Mouse (Mus musculus) adrenal gland, adult 10 weeks (tissue): Measurements from ENCODE around the gene Trim41. TPM values are rescaled to one million over a fixed set of nuclear protein-coding genes. Genes with fewer than 3 reads are reported as not detected.

Experiments used
- polyA plus RNA-seq: library from polyadenylated mRNA; stranded (reverse); fragments of 350-450 nt; fragmentation: Illumina TruSeq; extraction: RNeasy Lipid Tissue Mini Kit (QIAGEN cat#74804); gene quantifications from one replicate; pipeline ENCODE4 v1.2.3, GENCODE M21; 2014; ENCODE audit warnings: low read depth, low replicate concordance

Gene Trim41
- 14.2 TPM for polyA plus RNA-seq

DNA sequence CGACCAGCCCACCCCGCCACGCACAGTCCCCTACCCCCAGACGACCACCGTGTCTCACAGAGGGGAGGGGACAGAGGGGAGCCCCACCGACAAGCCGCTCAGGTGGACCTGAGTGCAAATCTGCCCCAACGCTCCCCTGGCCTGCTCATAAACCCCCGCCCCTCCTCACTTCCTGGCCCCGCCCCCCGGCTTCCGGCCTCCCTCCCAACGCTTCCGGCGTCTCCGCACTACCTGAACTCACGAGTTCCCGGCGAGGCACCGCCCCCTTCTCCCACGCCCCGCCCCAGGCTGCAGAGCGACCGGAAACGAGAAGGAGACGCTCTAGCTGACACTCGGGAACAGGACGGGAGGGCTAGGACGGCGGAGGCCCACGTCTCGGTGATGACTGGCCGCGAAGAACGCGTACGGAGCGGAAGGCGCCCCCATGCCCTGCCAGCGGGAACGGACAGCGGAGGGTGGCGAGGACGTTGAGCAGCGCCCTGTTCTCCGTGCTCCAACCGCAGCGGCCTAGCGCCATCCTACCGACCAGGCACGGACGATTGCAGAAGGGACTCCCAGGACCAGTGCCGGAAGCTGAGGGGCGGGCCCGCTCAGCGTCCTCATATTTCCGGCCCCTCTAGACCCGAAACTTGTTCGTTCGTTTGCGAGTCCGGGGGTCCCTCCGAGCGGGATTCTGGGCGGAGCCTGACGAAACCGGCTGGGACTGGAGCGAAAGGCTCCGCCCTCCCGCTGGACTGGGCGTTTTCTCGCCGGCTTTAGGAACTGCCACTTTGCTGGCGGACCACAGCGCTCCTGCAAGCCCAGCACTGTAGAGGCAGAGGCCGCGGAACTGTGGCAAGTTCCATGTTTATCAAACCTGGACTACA is at the start of gene Trim41:
Gene Trim41, minus strand, starts transcription at position 554 of the 866 bp plus-strand sequence.

DNA sequence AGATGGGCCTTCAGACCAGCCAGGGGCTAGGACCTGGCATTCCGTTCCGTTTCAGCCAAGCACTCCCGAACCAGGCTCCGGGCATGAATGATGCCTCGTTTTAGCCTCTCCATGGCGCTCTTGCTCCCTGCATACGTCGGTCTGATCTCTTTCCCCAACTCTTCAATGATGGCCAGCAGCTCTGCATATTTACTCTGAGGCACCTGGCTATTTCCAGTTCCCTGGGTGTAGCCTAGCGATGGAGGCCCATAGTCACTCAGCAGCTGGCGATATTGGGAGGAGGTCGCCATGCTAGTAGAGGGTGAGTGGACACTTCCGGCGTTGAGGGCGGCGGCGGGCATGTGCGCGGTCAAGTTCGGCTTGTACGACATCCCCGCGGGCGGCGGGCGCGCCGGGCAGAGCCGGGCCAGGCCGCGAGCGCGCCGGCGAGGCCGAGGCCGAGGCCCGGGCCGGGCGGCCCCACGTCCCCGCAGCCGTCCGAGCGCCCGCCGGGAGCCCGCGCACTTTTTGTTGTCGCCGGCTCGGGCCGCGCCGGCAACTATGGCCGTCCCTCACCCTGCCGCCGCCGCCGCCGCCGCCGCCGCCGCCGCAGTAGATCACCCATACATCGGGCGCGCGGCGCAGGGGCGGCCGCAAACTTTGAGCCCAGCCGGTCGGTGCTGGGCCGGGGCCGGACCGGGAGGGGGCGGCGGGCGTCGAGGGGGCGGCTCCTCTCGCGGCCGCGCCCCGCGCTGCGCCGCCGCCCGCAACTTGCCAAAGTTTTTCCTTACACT is 9.0 kb upstream of the Trim41 start, which contains the start of the genes Trim7 and Gm12184:
Gene Trim7, plus strand, starts transcription at position 162 of the 773 bp plus-strand sequence.
Gene Gm12184, minus strand, starts transcription at position 677 of the 773 bp plus-strand sequence.

DNA sequence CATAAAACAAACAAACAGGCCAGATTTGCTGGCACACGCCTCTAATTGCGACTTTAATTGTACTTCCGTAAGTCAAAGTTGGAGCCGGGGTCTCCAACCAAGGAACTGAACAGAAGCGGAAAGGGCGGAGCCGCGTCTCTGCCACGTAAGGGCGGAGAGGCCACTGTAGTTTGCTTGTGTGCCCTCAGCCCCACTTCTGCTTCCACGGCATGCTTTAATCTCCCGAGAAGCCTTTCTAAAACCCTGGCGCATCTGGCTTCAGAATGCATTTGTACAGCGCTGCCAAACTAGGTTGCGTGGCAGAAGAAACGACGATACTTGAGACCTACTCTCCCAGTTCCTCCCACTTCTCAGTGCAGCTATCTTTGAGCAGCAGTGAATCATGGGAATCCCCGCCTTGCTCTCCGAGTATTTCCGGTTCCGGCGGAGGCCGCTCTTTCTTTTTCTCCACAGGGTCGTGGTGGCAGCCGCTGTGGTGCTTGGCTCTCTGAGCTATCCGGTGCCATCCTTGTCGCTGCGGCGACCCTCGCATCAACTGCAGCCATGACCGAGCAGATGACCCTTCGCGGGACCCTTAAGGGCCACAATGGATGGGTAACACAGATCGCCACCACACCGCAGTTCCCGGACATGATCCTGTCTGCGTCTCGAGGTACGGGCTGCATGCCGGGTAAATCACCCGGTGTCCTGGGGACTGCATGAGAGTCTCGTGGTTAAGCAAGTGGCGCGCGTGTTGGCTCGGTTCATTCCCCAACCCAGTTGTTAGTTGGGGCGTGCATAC is 17.0 kb downstream of the Trim41 start, which contains the start of gene Rack1:
Gene Rack1, plus strand, starts transcription at position 412 of the 781 bp plus-strand sequence.

Other genes starting within 250 kb of the Trim41 start
- 110 TPM for gene Rack1, start 17.0 kb downstream of the Trim41 start, polyA plus RNA-seq
- gene Trim7, start 8.8 kb upstream of the Trim41 start, polyA plus RNA-seq, result 7.5 TPM
- gene Gm12184, start 9.3 kb upstream of the Trim41 start, polyA plus RNA-seq, result 18.0 TPM
- 80.0 TPM for gene Irgm1, start 54.3 kb upstream of the Trim41 start, polyA plus RNA-seq
- 2.3 TPM for gene Gm5431, start 84.9 kb upstream of the Trim41 start, polyA plus RNA-seq
- gene Psme2b, start 128.8 kb upstream of the Trim41 start, polyA plus RNA-seq, result 1.6 TPM
- 1.7 TPM for gene Olfr56, start 161.5 kb upstream of the Trim41 start, polyA plus RNA-seq
- gene 9930111J21Rik1, start 162.0 kb upstream of the Trim41 start, polyA plus RNA-seq, result 2.4 TPM
- gene Gm12185, start 174.9 kb upstream of the Trim41 start, polyA plus RNA-seq, result 0.82 TPM
- gene Tgtp1, start 176.8 kb upstream of the Trim41 start, polyA plus RNA-seq, result 10.1 TPM
- 19.2 TPM for gene 9930111J21Rik2, start 233.9 kb upstream of the Trim41 start, polyA plus RNA-seq
- gene Tgtp2, start 246.9 kb upstream of the Trim41 start, polyA plus RNA-seq, result 23.6 TPM